Mouse (Mus musculus): ENCODE measurements around the gene Tmeff1.

GRCm38 (mm10) chr4:48576361-48576760 lies 8.6 kb upstream of the Tmeff1 start:
- TF ChIP-seq CTCF (IDR thresholded peaks at IDR 0.05; ENCODE audit: low read depth) (no peak), EP300 (IDR thresholded peaks at IDR 0.05; ENCODE audit: low read depth) (no peak)
